Mouse (Mus musculus) naive thymus-derived CD4-positive, alpha-beta T cell, adult 2 months (primary cell): ENCODE results near the gene Zbtb20.

Experiments
- DNase-seq: peaks from one replicate; pipeline ENCODE4 v3.0.0-alpha.2; 2011; ENCODE audit warnings: low read depth

The Zbtb20 gene

GRCm38 (mm10) chr16:43572766-43573165, 697.1 kb downstream of the Zbtb20 start:
- DNase-seq = no peak

- DNase-seq = peak; percentile 23
Observed at GRCm38 (mm10) chr16:43573181-43573833, 697.6 kb downstream of the Zbtb20 start.

GRCm38 (mm10) chr16:43574006-43574764, 698.5 kb downstream of the Zbtb20 start:
- peak; percentile 76 for DNase-seq

- no peak for DNase-seq
Observed at GRCm38 (mm10) chr16:43575066-43575465, 699.4 kb downstream of the Zbtb20 start.

- no peak for DNase-seq
Observed at GRCm38 (mm10) chr16:43575507-43575906, 699.8 kb downstream of the Zbtb20 start.

GRCm38 (mm10) chr16:43577399-43577798, 701.7 kb downstream of the Zbtb20 start:
- no peak for DNase-seq

GRCm38 (mm10) chr16:43578351-43578750, 702.7 kb downstream of the Zbtb20 start:
- DNase-seq = no peak

GRCm38 (mm10) chr16:43579111-43579510, 703.4 kb downstream of the Zbtb20 start:
- no peak for DNase-seq

- no peak for DNase-seq
Observed at GRCm38 (mm10) chr16:43580321-43580822, 704.7 kb downstream of the Zbtb20 start.

GRCm38 (mm10) chr16:43581551-43581950, 705.9 kb downstream of the Zbtb20 start:
- DNase-seq = no peak

- DNase-seq = no peak
Observed at GRCm38 (mm10) chr16:43586859-43587429, 711.3 kb downstream of the Zbtb20 start.

- DNase-seq = no peak
Observed at GRCm38 (mm10) chr16:43590704-43591493, 715.2 kb downstream of the Zbtb20 start.

GRCm38 (mm10) chr16:43592062-43592461, 716.4 kb downstream of the Zbtb20 start:
- DNase-seq = no peak

GRCm38 (mm10) chr16:43592801-43593200, 717.1 kb downstream of the Zbtb20 start:
- DNase-seq = peak; percentile 6

- no peak for DNase-seq
Observed at GRCm38 (mm10) chr16:43597375-43598060, 721.8 kb downstream of the Zbtb20 start.

GRCm38 (mm10) chr16:43599707-43600106, 724.0 kb downstream of the Zbtb20 start:
- no peak for DNase-seq

- no peak for DNase-seq
Observed at GRCm38 (mm10) chr16:43602573-43602972, 726.9 kb downstream of the Zbtb20 start.

- no peak for DNase-seq
Observed at GRCm38 (mm10) chr16:43603591-43604141, 728.0 kb downstream of the Zbtb20 start.

GRCm38 (mm10) chr16:43604399-43605013, 728.8 kb downstream of the Zbtb20 start:
- DNase-seq = no peak

- no peak for DNase-seq
Observed at GRCm38 (mm10) chr16:43607086-43607485, 731.4 kb downstream of the Zbtb20 start.

- no peak for DNase-seq
Observed at GRCm38 (mm10) chr16:43608066-43608465, 732.4 kb downstream of the Zbtb20 start.
